In the genomic region with DNA sequence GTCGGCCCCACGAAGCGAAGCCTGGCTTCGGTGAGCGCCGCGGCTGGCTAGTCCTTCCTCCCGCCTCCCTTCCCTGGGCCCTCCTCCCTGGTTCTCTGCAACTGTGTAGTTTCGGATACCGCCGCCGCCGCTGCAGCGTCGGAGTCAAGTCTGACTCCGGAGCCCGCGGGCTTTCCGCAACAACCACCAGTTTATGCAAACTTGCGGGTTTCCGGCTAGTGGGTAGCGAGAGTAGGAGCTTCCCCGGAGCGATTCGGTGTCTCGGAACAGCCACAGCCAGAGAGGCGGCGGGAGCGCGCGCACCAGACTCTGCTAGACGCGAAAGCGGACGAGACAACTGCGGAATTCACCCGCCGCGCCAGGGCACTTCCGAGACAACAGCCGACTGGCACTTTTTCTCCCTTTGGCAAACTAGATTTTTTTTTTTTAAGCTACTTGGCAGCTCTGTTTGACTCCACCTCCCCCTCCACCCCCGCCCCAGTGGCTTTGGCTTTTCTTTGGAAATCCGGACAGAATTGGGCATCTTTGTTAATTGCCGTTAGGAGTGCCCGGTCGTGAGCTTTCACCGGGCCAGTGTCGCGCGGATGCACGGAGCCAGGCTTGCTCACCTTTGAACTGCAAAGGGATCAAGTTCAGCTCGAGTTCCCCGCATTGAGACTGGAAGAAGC, we compare ENCODE assay signal across 8 mouse cellular contexts. TPM values are rescaled to one million over a fixed set of nuclear protein-coding genes. Genes with fewer than 3 reads are reported as not detected.
DNase-seq lines count a peak whose midpoint lies in the region; ATAC-seq and TF ChIP-seq lines count a peak whose summit lies in the region.

No protein-coding gene starts in this region.

- H3K36me3 ChIP-seq in ES-E14 (ENCODE audit: control insufficient read depth, insufficient read depth, low read length, poor library complexity, severe bottlenecking), result no peaks in the 10 kb centered on the region
- H3K36me3 ChIP-seq in forebrain, embryonic 16.5 days (ENCODE audit: control insufficient read depth, insufficient read depth), result no peaks in the 10 kb centered on the region

- no peaks in the 10 kb centered on the region for H3K9me3 ChIP-seq in ES-E14 (ENCODE audit: control insufficient read depth, insufficient read depth, low read depth, low read length)
- H3K9me3 ChIP-seq in forebrain, embryonic 16.5 days (ENCODE audit: control insufficient read depth, low read length), result no peaks in the 10 kb centered on the region

- peaks cover 0 to 5% of the 10 kb centered on the region in 2 experiments; a peak in 2 of 4 replicates for H3K4me1 ChIP-seq in ES-E14 (ENCODE audit: control insufficient read depth in 2 of 2, insufficient read depth in 2 of 2, low read length in 2 of 2, poor library complexity in 1 of 2)
- H3K4me1 ChIP-seq in forebrain, embryonic 16.5 days (replicated peaks; ENCODE audit: control insufficient read depth, insufficient read depth, low read length), result peaks cover 32% of the 10 kb centered on the region

- peak overlapping the region; percentile 95 for H3K4me2 ChIP-seq in forebrain, embryonic 16.5 days (ENCODE audit: low read length)

- no peaks in the 10 kb centered on the region for H3K27me3 ChIP-seq in forebrain, embryonic 16.5 days (replicated peaks; ENCODE audit: control insufficient read depth, insufficient read depth, low read length)

- WGBS in forebrain, embryonic 16.5 days, result under 1% methylated on average over 53 of the region's 53 CpGs

- ATAC-seq in forebrain, embryonic 16.5 days, result peak; percentile 16

- DNase-seq in ES-E14 (ENCODE audit: low read depth, low spot score), result peak; percentile 28
- peak; percentile 12 for DNase-seq in cerebellum, adult 11 months
- peak; percentile 66 for DNase-seq in heart, postnatal 4 days
- peak; percentile 55 to 68 for DNase-seq in layer of hippocampus, postnatal 10 days (ENCODE audit: low spot score in 2 of 2)
- peak; percentile 40 for DNase-seq in lung, postnatal 14 days
- peak; percentile 84 for DNase-seq in retina, postnatal 1 day
- peak; percentile 30 for DNase-seq in urinary bladder, postnatal 10 days (ENCODE audit: low spot score)

- in situ Hi-C loops in ES-E14 (cut with MboI; ENCODE audit: low sequenced_read_pairs in 2 of 2, unreplicated experiment in 2 of 2), result no loop called here

- peak overlapping the region; percentile 59 to 65 for H3K4me3 ChIP-seq in ES-E14 (ENCODE audit: insufficient read depth in 1 of 2, low read depth in 1 of 2, low read length in 2 of 2, poor library complexity in 1 of 2, severe bottlenecking in 1 of 2)
- peak overlapping the region; percentile 79 for H3K4me3 ChIP-seq in forebrain, embryonic 16.5 days (replicated peaks; ENCODE audit: low read length)

- H3K27ac ChIP-seq in ES-E14 (ENCODE audit: insufficient read depth, low read depth, low read length, poor library complexity, severe bottlenecking), result no peak overlapping the region
- peak overlapping the region; percentile 82 for H3K27ac ChIP-seq in forebrain, embryonic 16.5 days (ENCODE audit: low read length)

- H3K9ac ChIP-seq in ES-E14 (ENCODE audit: insufficient read depth, low read depth, low read length, poor library complexity, severe bottlenecking), result peak overlapping the region; percentile 14; the same call in 1 of the 2 replicates
- H3K9ac ChIP-seq in forebrain, embryonic 16.5 days (replicated peaks; ENCODE audit: low read depth, low read length), result peak overlapping the region; percentile 80

TF ChIP-seq in ES-E14, 5 proteins besides CTCF, POLR2A, EP300 and RAD21:
- no peak for TF ChIP-seq HCFC1 (IDR thresholded peaks at IDR 0.05; ENCODE audit: borderline replicate concordance, insufficient read depth, low read length)
- no peak for TF ChIP-seq ZC3H11A (IDR thresholded peaks at IDR 0.05; ENCODE audit: borderline replicate concordance, low read depth, low read length)
- no peak for TF ChIP-seq ZNF384 (IDR thresholded peaks at IDR 0.05; ENCODE audit: low read depth, low read length)
- TF ChIP-seq MAFK (IDR thresholded peaks at IDR 0.05; ENCODE audit: insufficient read depth, low read depth, low read length), result no peak
- TF ChIP-seq CHD2 (IDR thresholded peaks at IDR 0.05; ENCODE audit: low read depth, low read length), result no peak
TF ChIP-seq in ES-E14: peak in this region for 0.

RNA-seq across cellular contexts. Expression of gene Pcdh7, which starts 0.4 kb away (rescaled TPM):
- total RNA-seq in ES-E14 (2012; rRNA removed), result 1.4 and 11.9 TPM in 2 replicates
- 11.4 and 16.0 TPM in 2 replicates for polyA plus RNA-seq in forebrain, embryonic 16.5 days (2015; fragmentation: Nextera tagmentation; extraction: Ambion mirVana)
- total RNA-seq in heart, postnatal 4 days (2021), result 100 to 1,000 TPM; 148 to 160 TPM
- total RNA-seq in layer of hippocampus, postnatal 10 days (2021), result 10 to 100 TPM; 69.3 to 70.6 TPM

Comparison
In these comparisons a context has a peak if more than half of its experiments do, and no peak if none do; other contexts are left out.
1. DNase-seq: peak in every context shown above with its lines; median percentile 84 in retina, postnatal 1 day; 66 in heart, postnatal 4 days; 62 in layer of hippocampus, postnatal 10 days; 40 in lung, postnatal 14 days; 30 in urinary bladder, postnatal 10 days; 28 in ES-E14; 12 in cerebellum, adult 11 months.